Mouse (Mus musculus): ENCODE measurements at regions not wholly inside any gene's neighbourhood (a gene's known extent, or its start where the extent isn't known, plus 50 kb on each side); places are given as distances from the start of the nearest gene placed in this dataset.

DNA sequence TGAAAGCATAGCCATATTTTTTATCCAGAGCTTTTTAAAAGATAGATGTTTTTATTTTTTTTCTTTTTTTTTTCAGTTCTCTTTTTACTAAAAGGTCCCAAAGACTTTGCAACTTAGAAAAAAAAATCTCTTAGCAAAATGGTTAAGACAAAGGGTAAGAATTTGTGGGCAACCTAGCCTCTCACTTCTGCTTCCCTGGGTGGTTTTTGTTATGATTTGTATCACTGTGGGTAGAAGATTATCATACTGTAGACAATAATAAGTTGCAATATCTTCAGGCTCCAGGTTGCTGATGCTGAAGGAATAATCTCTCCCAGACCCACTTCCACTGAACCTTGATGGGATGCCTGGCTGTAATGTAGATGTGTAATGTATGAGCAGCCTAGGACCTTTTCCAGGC, 1200.5 kb upstream of the Tacstd2 start:
- TF ChIP-seq CTCF (IDR thresholded peaks at IDR 0.05; ENCODE audit: low read depth, low read length) (no peak), POLR2A (IDR thresholded peaks at IDR 0.05; ENCODE audit: extremely low read depth, insufficient read depth, low read length) (no peak)

All from liver, adult 2 months (tissue).